ENCODE assay signal across 8 mouse cellular contexts in genomic region chr14:55617822-55618221, GRCm38 (mm10). TPM values are rescaled to one million over a fixed set of nuclear protein-coding genes. Genes with fewer than 3 reads are reported as not detected.
DNase-seq lines count a peak whose midpoint lies in the region; ATAC-seq lines count a peak whose summit lies in the region.

Rec8 (plus strand) TSS chr14:55618037.

- H3K4me2 ChIP-seq in kidney, embryonic 15.5 days, result peak within 1 kb of the TSS; percentile 61

- peak within 1 kb of the TSS; percentile 24; the same call in 1 of the 2 replicates for H3K9ac ChIP-seq in kidney, embryonic 15.5 days

- 22% methylated on average over 21 of the region's 21 CpGs for WGBS in kidney, embryonic 15.5 days

- H3K9me3 ChIP-seq in kidney, embryonic 15.5 days (replicated peaks), result no peaks in the 10 kb centered on the region

- peak within 1 kb of the TSS; percentile 45; the same call in 1 of the 2 replicates for H3K27ac ChIP-seq in kidney, embryonic 15.5 days

- H3K27me3 ChIP-seq in kidney, embryonic 15.5 days, result no peaks in the 10 kb centered on the region
- no peaks in the 10 kb centered on the region for H3K27me3 ChIP-seq in splenic B cell, adult 2 months (ENCODE audit: control insufficient read depth, insufficient read depth, low read length, poor library complexity, severe bottlenecking)

- no peak for DNase-seq in cerebellum, postnatal 4 days (ENCODE audit: low spot score in 2 of 2)
- peak; percentile 57 for DNase-seq in cerebellum, adult 8-10 months
- peak; percentile 45 for DNase-seq in lung, postnatal 10 days
- peak; percentile 53 for DNase-seq in splenic B cell, adult 2 months (ENCODE audit: low read depth, low spot score)
- no peak for DNase-seq in gastrocnemius, postnatal 25 days

- peaks cover 6% of the 10 kb centered on the region; the same call in 1 of the 2 replicates for H3K36me3 ChIP-seq in kidney, embryonic 15.5 days
- H3K36me3 ChIP-seq in splenic B cell, adult 2 months (ENCODE audit: control insufficient read depth, insufficient read depth, low read length, poor library complexity, severe bottlenecking), result no peaks in the 10 kb centered on the region

- peaks cover 12% of the 10 kb centered on the region for H3K4me1 ChIP-seq in kidney, embryonic 15.5 days

- H3K4me3 ChIP-seq in kidney, embryonic 15.5 days (replicated peaks), result peak within 1 kb of the TSS; percentile 43

- peak; percentile 96 for ATAC-seq in cerebellum, adult (ENCODE audit: insufficient number of reproducible peaks, low FRiP score, low TSS enrichment)
- peak; percentile 75 for ATAC-seq in granulocyte monocyte progenitor cell, adult 5-6 weeks (replicated peaks; ENCODE audit: poor library complexity, severe bottlenecking)
- ATAC-seq in kidney, embryonic 15.5 days (replicated peaks; ENCODE audit: low FRiP score), result peak; percentile 88

RNA-seq across cellular contexts. Expression of gene Rec8, which starts in this region (rescaled TPM):
- total RNA-seq in granulocyte monocyte progenitor cell, adult 5-6 weeks (2014; fragmentation: Nextera tagmentation), result 1.0 TPM in 1 of 2 replicates, not detected in the other
- total RNA-seq in granulocyte monocyte progenitor cell, adult 5-6 weeks (2017), result 0.26 TPM in 1 of 2 replicates, not detected in the other
- polyA plus RNA-seq in kidney, embryonic 15.5 days (2015; fragmentation: Nextera tagmentation; extraction: Ambion mirVana), result 20.3 and 22.4 TPM in 2 replicates
- total RNA-seq in gastrocnemius, postnatal 25 days (2021), result under 1 TPM in 1 of 2 experiments, not detected in 1; 0.54 TPM

Comparison
In these comparisons a context has a peak if more than half of its experiments do, and no peak if none do; other contexts are left out.
1. DNase-seq: peak in cerebellum, adult 8-10 months (single experiment), lung, postnatal 10 days (single experiment) and splenic B cell, adult 2 months (single experiment); none in cerebellum, postnatal 4 days (0 of 2) and gastrocnemius, postnatal 25 days (single experiment).
2. Peak in every context shown above with its lines, with median percentiles within 50 percentile points of each other: ATAC-seq.